Mouse (Mus musculus): ENCODE measurements around the gene Tardbp. TPM values are rescaled to one million over a fixed set of nuclear protein-coding genes. Genes with fewer than 3 reads are reported as not detected.

Tardbp gene
- polyA plus RNA-seq, 1 experiment, result 109 TPM

DNA sequence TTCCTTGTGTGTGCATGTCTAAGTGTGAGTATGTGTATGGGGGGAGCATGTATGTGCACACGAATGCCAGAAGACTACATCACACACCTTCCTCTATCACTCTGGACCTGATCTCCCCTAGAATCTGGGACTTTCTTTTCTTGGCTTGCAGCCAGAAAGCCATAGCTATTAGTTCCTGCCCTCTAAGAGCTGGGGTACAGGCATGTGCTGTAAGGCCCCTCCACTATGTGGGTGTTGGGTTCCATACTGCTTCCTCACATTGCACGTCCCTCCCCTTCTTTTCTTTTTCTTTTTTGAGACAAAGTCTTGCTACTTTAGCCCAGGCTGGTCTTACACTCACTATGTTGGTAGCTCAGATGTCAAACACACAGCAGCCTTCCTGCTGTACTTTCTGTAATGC is 8.5 kb upstream of the Tardbp start:
- Histone ChIP-seq H3K27me3 (ENCODE audit: control insufficient read depth, insufficient read depth, insufficient read length) (peaks cover 9% of the 10 kb centered on the region), H3K79me2 (ENCODE audit: control insufficient read depth, insufficient read depth) (no peaks in the 10 kb centered on the region), H3K36me3 (ENCODE audit: control insufficient read depth, insufficient read depth) (no peaks in the 10 kb centered on the region), H3K4me3 (no peak overlapping the region), H3K4me2 (ENCODE audit: low read depth) (no peak overlapping the region), H3ac (ENCODE audit: control insufficient read depth, insufficient read length) (no peak overlapping the region)
- TF ChIP-seq TCF12 (IDR thresholded peaks at IDR 0.05; ENCODE audit: insufficient read depth, poor library complexity, severe bottlenecking) (no peak), REST (IDR thresholded peaks at IDR 0.05; ENCODE audit: insufficient read depth, insufficient read length) (no peak), TCF3 (IDR thresholded peaks at IDR 0.05; ENCODE audit: insufficient read length, low read depth) (no peak), POLR2AphosphoS2 (IDR thresholded peaks at IDR 0.05; ENCODE audit: insufficient read length, low read depth) (no peak), MAX (IDR thresholded peaks at IDR 0.05; ENCODE audit: low read depth) (no peak), E2F4 (IDR thresholded peaks at IDR 0.05; ENCODE audit: insufficient read depth) (no peak), SRF (IDR thresholded peaks at IDR 0.05; ENCODE audit: control insufficient read depth, insufficient read length, low read depth) (no peak), USF1 (IDR thresholded peaks at IDR 0.05; ENCODE audit: low read depth) (no peak), CEBPB (IDR thresholded peaks at IDR 0.05; ENCODE audit: insufficient read depth, poor library complexity, severe bottlenecking) (no peak), MYOD1 (IDR thresholded peaks at IDR 0.05; ENCODE audit: control insufficient read depth in 1 of 3, insufficient read length in 2 of 3, low read depth in 2 of 3) (no peak), POLR2A (IDR thresholded peaks at IDR 0.05; ENCODE audit: insufficient read length, low read depth) (no peak), MYOG (IDR thresholded peaks at IDR 0.05; ENCODE audit: control insufficient read depth in 1 of 3, insufficient read depth in 1 of 3, insufficient read length in 2 of 3, low read depth in 2 of 3) (no peak)

DNA sequence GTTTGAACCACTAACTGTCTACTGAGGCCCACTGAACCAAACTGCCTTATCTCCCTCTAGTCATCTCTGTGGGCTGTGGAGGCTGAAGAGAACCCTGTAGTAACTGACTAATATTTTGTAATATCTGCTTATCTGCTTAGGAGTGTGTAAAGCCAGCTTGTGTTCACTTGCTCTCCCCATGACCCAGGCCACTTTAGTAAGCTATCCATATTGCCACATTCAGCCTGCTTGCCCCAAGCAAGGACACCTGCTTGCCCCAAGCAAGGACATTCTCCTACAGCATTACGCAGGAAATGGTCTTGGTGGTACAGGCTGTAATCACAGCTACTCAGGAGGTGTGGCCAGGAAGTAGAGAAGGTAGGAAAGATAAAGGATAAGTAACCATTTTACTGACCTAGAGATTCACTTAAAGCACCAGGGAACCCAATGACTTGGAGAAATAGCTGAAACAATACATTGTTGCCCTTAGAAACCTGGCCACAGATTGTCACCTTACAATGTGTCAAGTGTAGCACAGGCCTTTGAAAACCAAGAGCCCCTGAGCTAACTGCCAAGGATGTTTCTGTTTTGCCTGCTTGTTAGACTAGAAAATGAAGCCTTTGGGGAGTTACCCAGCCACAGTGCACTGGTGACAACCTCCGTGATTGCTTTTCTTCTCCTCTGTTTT is 6.7 kb upstream of the Tardbp start:
- H3K36me3 ChIP-seq (ENCODE audit: control insufficient read depth, insufficient read depth), result no peaks in the 10 kb centered on the region
- H3ac ChIP-seq (ENCODE audit: control insufficient read depth, insufficient read length), result no peak overlapping the region
- TF ChIP-seq MAX (IDR thresholded peaks at IDR 0.05; ENCODE audit: low read depth) (no peak), SRF (IDR thresholded peaks at IDR 0.05; ENCODE audit: control insufficient read depth, insufficient read length, low read depth) (no peak), REST (IDR thresholded peaks at IDR 0.05; ENCODE audit: insufficient read depth, insufficient read length) (no peak), POLR2A (IDR thresholded peaks at IDR 0.05; ENCODE audit: insufficient read length, low read depth) (no peak), CEBPB (IDR thresholded peaks at IDR 0.05; ENCODE audit: insufficient read depth, poor library complexity, severe bottlenecking) (no peak), MYOD1 (IDR thresholded peaks at IDR 0.05; ENCODE audit: control insufficient read depth in 1 of 3, insufficient read length in 2 of 3, low read depth in 2 of 3) (no peak), MYOG (IDR thresholded peaks at IDR 0.05; ENCODE audit: control insufficient read depth in 1 of 3, insufficient read depth in 1 of 3, insufficient read length in 2 of 3, low read depth in 2 of 3) (no peak), POLR2AphosphoS2 (IDR thresholded peaks at IDR 0.05; ENCODE audit: insufficient read length, low read depth) (no peak), E2F4 (IDR thresholded peaks at IDR 0.05; ENCODE audit: insufficient read depth) (no peak), USF1 (IDR thresholded peaks at IDR 0.05; ENCODE audit: low read depth) (no peak), TCF3 (IDR thresholded peaks at IDR 0.05; ENCODE audit: insufficient read length, low read depth) (no peak), TCF12 (IDR thresholded peaks at IDR 0.05; ENCODE audit: insufficient read depth, poor library complexity, severe bottlenecking) (no peak)
- H3K27me3 ChIP-seq (ENCODE audit: control insufficient read depth, insufficient read depth, insufficient read length), result peaks cover 9% of the 10 kb centered on the region
- H3K4me2 ChIP-seq (ENCODE audit: low read depth), result no peak overlapping the region
- no peak overlapping the region for H3K4me3 ChIP-seq
- H3K79me2 ChIP-seq (ENCODE audit: control insufficient read depth, insufficient read depth), result no peaks in the 10 kb centered on the region

DNA sequence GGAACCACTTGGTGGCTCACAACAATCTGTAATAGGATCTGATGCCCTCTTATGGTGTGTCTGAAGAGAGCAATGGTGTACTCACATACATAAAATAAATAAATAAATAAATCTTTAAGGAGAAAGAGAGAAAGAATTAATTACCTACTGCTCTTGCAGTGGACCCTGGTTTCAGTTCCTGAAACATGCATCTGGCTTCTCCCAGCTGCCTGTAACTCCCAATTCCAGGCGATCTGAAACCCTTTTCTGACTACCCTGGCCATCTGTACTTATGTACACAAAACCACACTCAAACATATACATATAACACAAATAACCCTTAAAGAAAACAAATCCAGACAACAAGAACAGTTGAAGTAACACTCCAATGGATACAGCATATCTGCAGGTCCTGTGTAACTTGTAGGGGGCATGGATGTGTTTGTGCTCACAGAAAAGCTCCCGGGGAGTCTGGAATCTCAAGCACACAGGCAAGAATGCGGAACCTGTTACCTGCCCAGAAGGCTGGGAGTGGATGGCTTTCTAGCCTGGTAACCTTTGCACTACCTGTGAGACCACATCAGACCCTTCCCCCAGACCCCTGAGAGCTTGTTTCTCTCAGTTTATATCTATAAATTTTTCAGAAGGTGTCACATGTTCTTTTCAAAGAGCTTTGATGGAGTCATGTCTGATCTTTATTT is 5.3 kb upstream of the Tardbp start:
- no peaks in the 10 kb centered on the region for H3K79me2 ChIP-seq (ENCODE audit: control insufficient read depth, insufficient read depth)
- no peak overlapping the region for H3K4me2 ChIP-seq (ENCODE audit: low read depth)
- TF ChIP-seq MAX (IDR thresholded peaks at IDR 0.05; ENCODE audit: low read depth) (no peak), CEBPB (IDR thresholded peaks at IDR 0.05; ENCODE audit: insufficient read depth, poor library complexity, severe bottlenecking) (no peak), USF1 (IDR thresholded peaks at IDR 0.05; ENCODE audit: low read depth) (no peak), E2F4 (IDR thresholded peaks at IDR 0.05; ENCODE audit: insufficient read depth) (no peak), MYOG (IDR thresholded peaks at IDR 0.05; ENCODE audit: control insufficient read depth in 1 of 3, insufficient read depth in 1 of 3, insufficient read length in 2 of 3, low read depth in 2 of 3) (no peak), POLR2AphosphoS2 (IDR thresholded peaks at IDR 0.05; ENCODE audit: insufficient read length, low read depth) (no peak), SRF (IDR thresholded peaks at IDR 0.05; ENCODE audit: control insufficient read depth, insufficient read length, low read depth) (no peak), REST (IDR thresholded peaks at IDR 0.05; ENCODE audit: insufficient read depth, insufficient read length) (no peak)
- H3ac ChIP-seq (ENCODE audit: control insufficient read depth, insufficient read length), result no peak overlapping the region
- peaks cover 9% of the 10 kb centered on the region for H3K27me3 ChIP-seq (ENCODE audit: control insufficient read depth, insufficient read depth, insufficient read length)
- H3K36me3 ChIP-seq (ENCODE audit: control insufficient read depth, insufficient read depth), result no peaks in the 10 kb centered on the region
- no peak overlapping the region for H3K4me3 ChIP-seq

DNA sequence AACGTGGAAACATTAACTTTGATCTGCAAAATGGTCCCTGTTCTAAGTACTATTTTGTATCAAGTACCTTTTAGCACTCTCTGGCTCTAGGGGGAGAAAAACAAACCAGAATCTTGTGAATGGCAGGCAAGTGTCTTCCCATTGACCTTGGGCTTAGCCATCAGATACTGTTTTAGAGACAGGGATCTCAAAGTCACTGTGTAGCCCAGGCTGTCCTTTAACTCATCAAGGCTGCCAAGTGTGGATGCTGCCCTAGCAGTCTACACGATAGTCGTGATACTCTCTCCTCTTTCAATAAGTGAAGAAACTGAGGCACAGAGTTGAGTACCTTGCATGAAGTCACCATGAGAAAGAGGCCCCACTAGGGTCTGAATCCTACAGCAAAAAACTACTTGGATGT is 427 bp upstream of the Tardbp start:
- peak overlapping the region; percentile 93 for H3ac ChIP-seq (ENCODE audit: control insufficient read depth, insufficient read length)
- peak overlapping the region; percentile 99 for H3K4me3 ChIP-seq
- H3K4me2 ChIP-seq (ENCODE audit: low read depth), result peak overlapping the region; percentile 58
- peaks cover 37% of the 10 kb centered on the region for H3K79me2 ChIP-seq (ENCODE audit: control insufficient read depth, insufficient read depth)
- H3K36me3 ChIP-seq (ENCODE audit: control insufficient read depth, insufficient read depth), result peaks cover 27% of the 10 kb centered on the region
- H3K27me3 ChIP-seq (ENCODE audit: control insufficient read depth, insufficient read depth, insufficient read length), result no peaks in the 10 kb centered on the region
- TF ChIP-seq SRF (IDR thresholded peaks at IDR 0.05; ENCODE audit: control insufficient read depth, insufficient read length, low read depth) (no peak), POLR2A (IDR thresholded peaks at IDR 0.05; ENCODE audit: insufficient read length, low read depth) (no peak), MYOG (IDR thresholded peaks at IDR 0.05; ENCODE audit: control insufficient read depth in 1 of 3, insufficient read depth in 1 of 3, insufficient read length in 2 of 3, low read depth in 2 of 3) (no peak), E2F4 (IDR thresholded peaks at IDR 0.05; ENCODE audit: insufficient read depth) (no peak), MYOD1 (IDR thresholded peaks at IDR 0.05; ENCODE audit: control insufficient read depth in 1 of 3, insufficient read length in 2 of 3, low read depth in 2 of 3) (no peak), MAX (IDR thresholded peaks at IDR 0.05; ENCODE audit: low read depth) (no peak)
